Mouse (Mus musculus) left cerebral cortex, adult 9 months (tissue): ENCODE measurements at regions not wholly inside any gene's neighbourhood (a gene's known extent, or its start where the extent isn't known, plus 50 kb on each side); places are given as distances from the start of the nearest gene placed in this dataset.
A peak's percentile ranks its signal among the peaks of the same experiment; 100 is the strongest.
"Not testable (repeated sequence)": the region's sequence is repeated elsewhere in the genome, so short reads cannot be mapped to it uniquely, and the experiment has no call there.

Experiments used
- DNase-seq, 2 experiments: peaks; one replicate each; pipeline ENCODE4 v3.0.0; 2022; ENCODE audit warnings: low spot score in 2 of 2

GRCm38 (mm10) chr10:111592416-111593149 is 86.5 kb downstream of the Phlda1 start:
- no peak for DNase-seq

GRCm38 (mm10) chr10:111593280-111593679 is 87.2 kb downstream of the Phlda1 start:
- DNase-seq: no peak

DNA sequence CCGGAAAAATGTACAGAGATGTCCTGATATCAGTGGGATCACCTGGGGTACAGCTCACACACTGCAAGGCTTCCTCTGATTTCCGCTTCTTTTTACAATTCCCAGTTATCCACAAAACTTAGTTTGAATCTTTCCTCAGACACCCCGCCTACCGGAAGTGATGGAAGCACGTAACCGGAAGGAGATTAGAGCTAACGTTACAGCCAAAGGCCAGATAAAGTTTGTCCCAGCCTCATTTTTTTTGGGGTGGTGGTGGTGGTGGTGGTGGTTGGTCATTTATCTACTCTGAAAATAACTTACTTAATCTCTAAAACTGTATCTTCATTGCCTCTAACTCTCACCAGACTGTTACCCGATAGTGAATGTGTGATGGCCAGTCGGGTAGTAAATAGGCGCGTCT is 88.1 kb downstream of the Phlda1 start:
- DNase-seq: no peak

DNA sequence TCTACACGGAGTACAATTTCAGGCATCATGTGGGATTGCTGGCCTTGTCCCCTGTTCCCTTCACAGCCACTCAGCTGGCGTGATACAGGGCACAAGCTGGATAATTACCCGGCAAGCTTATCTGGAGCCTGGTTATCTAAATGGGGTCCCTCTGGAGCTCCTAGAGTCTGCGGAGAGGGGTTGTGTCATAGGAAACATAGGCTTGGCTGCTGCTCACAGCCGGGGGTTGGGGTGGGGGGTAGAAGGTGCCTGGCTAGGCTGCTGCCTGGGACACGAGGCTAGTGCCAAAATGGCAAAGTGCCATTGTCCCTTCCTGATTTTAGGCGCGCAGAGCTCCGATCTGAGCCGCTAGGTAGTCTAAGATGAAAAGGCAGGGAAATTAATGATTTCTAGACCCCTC is 88.6 kb downstream of the Phlda1 start:
- DNase-seq: no peak

GRCm38 (mm10) chr10:111595513-111595995 is 89.5 kb downstream of the Phlda1 start:
- DNase-seq: no peak

- DNase-seq: no peak
Observed at GRCm38 (mm10) chr10:111598650-111599049, 92.6 kb downstream of the Phlda1 start.

GRCm38 (mm10) chr10:111599297-111600250 is 93.5 kb downstream of the Phlda1 start:
- DNase-seq: no peak

- no peak for DNase-seq
Observed at GRCm38 (mm10) chr10:111600251-111600620, 94.2 kb downstream of the Phlda1 start.

- peak; percentile 18 to 56 for DNase-seq
Observed at GRCm38 (mm10) chr10:111600677-111601099, 94.6 kb downstream of the Phlda1 start.

DNA sequence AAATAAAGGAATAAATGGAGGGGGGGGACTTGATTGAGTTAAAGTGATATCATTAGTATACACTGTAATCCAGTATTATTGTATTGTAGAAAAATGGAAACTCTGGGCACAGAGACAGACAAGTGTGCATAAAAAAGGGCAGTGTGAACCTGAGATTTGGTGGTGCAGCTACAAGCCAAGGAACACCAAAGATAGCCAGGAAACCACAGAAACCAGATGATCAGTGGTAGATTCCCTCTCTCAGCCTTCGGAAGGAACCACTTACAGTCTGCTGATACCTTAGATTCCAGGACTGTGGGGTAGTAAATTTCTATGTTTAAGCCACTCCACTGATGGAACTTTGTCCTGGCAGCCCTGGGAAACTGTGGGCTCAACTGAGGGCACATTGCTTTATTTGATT is 97.1 kb downstream of the Phlda1 start:
- no peak for DNase-seq

DNA sequence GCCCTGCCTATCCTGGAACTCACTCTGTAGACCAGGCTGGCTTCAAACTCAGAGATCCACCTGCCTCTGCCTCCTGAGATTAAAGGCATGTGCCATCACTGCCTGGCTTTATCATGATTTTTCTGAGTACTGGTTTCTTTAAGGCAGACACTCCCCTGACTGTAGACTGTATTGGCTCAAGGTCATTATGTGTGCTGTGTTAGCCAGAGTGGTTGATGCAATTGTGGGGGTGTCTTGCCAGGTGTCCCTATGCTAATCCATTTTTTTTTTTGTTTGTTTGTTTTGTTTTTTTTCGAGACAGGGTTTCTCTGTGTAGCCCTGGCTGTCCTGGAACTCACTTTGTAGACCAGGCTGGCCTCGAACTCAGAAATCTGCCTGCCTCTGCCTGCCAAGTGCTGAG is 101.3 kb downstream of the Phlda1 start:
- DNase-seq: not testable (repeated sequence)

GRCm38 (mm10) chr10:111608385-111609093 is 102.5 kb downstream of the Phlda1 start:
- DNase-seq: no peak

GRCm38 (mm10) chr10:111609889-111610288 is 103.8 kb downstream of the Phlda1 start:
- DNase-seq: no peak

DNA sequence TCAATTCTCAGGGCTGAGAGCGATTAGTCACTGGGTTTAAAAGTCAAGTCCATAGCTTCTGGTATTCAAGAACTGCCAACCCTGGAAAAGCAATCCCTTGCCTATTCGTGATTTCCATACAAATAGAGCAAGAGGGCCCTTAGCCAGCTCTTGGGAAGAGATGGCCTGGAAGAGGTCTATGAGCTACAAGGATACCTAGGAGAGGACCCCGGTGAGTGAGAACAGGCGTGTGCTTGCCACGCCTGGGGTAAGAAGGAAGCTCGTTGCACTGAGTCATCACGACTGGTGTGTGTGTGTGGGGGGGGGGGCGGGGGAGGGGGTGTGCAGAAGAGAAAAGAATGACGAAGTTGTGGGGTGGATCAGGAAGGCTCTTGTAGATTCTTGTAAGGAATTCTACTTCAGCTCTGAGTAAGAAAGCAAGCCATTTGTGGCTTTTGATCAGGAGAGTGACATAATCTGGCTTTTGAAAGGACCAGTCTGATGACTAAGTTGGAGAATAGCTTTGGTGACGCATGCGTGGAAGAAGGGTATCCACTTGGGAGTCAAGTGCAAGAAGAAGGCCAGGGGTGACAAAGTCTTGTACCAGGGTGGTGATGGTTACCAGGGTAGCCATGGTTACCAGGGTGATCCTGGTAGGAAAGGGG is 113.7 kb downstream of the Phlda1 start:
- no peak for DNase-seq

- DNase-seq: no peak
Observed at GRCm38 (mm10) chr10:111620927-111621676, 115.0 kb downstream of the Phlda1 start.

DNA sequence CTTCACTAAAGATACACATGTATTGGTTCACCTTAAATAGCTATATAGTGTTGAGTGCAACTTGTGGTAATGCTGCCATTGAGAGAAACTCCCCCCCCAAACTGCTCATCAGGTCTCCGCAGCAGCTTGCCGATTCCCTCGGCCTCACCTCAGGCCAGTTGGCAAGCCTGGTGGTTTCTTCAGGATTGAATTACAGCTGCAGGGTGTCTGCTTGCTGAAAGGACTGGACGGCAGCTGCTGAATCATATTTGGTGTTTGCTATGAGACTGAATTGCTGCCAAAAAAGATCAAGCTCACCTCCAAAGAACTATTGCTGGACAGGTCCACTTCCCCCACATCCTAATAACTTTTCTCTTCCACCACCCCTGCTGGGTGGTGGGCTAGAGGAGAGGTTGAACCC is 116.7 kb downstream of the Phlda1 start:
- no peak for DNase-seq

DNA sequence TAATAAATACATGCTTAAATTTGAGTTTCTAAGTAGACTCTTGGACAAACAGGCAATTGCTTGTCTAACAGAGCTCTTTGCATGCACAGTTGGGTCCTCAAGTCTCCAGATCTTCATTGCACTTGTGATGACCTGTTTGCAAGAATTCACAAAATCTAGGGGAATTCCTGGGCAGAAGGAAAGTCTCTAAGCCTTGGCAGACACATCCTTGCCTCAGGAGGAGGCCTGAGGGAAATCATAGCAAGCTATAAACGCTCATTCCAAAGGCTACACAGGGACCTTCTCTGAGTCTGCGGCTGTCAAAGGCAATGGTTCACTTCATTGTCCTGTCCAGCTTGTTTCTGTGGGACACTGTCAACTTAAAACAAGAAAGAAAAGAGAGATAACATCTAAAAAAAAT is 117.9 kb downstream of the Phlda1 start:
- no peak for DNase-seq

DNA sequence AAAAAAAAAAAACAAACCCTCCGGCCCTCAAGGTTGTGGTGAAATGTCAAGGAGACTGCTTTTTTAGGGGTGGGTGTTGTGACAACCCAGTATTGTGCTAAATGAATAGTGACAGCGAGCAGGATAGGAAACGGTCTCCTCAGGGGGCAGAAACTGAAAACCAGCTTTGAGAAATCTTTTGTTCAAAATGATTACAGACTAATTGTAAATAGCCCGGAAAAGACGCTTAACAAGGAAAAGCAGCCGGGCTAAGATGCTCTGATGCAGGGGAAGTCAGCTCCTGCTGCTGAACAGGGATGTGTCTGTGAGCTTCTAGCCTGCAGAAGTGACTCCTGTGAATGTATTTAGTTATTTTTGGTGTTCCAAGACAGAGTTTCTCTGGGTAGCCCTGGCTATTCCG is 118.5 kb downstream of the Phlda1 start:
- DNase-seq: no peak

GRCm38 (mm10) chr10:111625573-111625972 is 119.5 kb downstream of the Phlda1 start:
- DNase-seq: no peak

DNA sequence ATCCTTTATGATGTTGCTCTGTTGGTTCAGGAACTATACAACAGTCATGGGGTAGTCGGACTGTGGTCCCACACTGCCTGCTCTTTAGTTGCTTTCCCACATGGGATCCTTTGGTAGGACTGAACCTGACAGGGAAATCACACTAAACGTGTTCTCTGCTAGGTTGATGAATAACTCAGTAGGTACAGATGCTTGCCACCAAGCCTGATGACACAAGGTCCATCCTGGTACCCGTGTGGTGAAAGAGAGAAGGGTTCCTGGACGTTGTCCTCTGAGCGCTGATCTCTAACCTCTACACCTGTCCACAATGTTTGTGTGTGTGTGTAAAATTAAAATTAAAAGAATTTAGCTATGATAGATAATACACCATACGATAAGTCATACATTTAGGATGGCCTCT is 119.9 kb downstream of the Phlda1 start:
- DNase-seq: no peak

GRCm38 (mm10) chr10:111636283-111636682 is 130.2 kb downstream of the Phlda1 start:
- no peak for DNase-seq
